Mouse (Mus musculus): ENCODE data around the gene Pitpnm2. TPM values are rescaled to one million over a fixed set of nuclear protein-coding genes. Genes with fewer than 3 reads are reported as not detected.
"Not testable (repeated sequence)": the region's sequence is repeated elsewhere in the genome, so short reads cannot be mapped to it uniquely, and the experiment has no call there.

Gene Pitpnm2
- 100 to 1,000 TPM; 275 to 292 TPM for total RNA-seq (2021)

DNA sequence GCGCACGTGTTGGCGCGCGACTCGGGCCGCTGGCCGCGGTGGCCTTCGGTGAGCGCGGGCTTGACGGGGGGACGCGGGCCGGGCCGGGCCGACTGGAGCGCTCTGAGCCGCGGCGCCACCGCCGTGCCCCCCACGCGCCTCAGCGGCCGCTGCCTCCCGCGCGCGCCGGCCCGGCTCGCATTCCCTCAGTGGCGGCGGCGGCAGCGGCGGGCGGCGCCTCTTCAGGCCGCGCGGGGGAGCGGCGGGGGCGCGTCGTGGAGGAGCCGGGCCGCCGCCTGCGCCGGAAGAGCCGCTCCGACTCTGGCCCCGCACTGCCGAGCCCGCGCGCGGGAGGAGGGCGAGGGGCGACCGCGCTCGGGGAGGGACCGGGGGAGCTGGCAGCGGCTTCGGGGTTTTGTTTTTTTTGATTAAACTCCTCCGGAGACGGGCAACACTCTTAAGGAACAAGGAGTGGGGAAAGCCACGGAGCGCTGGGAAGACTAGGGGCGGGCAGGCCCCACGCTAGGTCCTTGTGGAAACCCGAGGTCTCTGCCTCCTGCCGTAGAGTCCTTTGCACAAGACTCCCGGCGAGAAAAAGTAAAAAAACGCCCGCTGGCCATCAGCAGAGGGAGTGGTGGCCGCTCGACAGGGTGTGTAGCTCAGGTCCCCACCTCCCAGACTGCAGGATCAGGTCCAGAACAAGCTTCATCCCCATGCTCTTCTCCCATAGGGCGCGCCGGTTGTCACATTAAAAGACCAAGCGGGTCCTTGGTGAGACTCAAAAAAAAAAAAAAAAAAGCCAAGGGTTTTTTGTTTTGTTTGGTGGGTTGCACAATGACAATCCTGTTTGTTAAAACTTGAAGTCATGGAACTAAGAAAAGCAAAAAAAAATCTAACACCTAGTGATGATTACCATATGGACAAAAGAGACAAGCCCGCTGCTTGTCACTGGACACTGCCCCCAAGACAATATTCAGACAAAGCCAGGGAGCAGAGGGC, at the start of gene Pitpnm2:
Pitpnm2 (minus strand) TSS at position 147 of the 978 bp plus-strand sequence.
- DNase-seq (ENCODE audit: low spot score in 2 of 2) = peak in 1 of 2 experiments; percentile 52
- intact Hi-C loops (cut with DNase I) = loop anchor here (2.0 to 5.0 kb wide), 2 partner anchors 37 to 63 kb away; no protein-coding TSS in a partner anchor

DNA sequence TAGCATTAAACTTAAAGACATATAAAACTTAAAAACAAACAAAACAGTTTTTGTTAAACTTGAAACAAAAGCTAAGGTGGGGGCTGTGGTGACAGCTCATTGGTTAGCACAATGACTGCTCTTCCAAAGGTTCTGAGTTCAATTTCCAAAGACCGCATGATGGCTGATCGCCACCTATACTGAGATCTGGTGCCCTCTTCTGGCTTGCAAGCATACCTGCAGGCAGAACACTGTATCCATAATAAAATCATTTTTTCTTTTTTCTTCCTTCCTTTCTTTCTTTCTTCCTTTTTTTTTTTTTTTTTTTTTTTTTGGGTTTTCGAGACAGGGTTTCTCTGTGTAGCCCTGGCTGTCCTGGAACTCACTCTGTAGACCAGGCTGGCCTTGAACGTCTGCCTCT, 49.7 kb upstream of the Pitpnm2 start:
- DNase-seq (ENCODE audit: low spot score in 2 of 2); intact Hi-C loops (cut with DNase I): not testable (repeated sequence)

DNA sequence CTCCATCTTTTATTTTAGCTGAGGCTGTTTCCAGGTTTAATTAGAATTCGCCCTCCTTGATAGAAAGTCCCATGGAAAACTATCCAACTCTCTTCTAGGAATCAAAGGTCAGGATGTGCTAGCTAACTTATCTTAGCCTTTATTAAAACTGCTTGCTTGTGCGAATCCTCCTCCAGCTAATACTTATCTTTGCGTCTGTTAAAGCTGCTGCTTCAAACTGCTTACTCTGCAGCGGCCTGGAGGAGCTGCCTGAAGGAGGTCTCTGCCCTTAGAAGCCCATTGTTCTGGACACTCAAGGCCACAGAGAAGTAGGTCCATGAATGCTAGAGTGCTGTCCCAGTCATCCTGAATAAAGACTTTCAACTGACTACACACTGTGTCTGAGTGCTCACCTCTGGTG, 46.9 kb upstream of the Pitpnm2 start:
- intact Hi-C loops (cut with DNase I) = no loop called here
- DNase-seq (ENCODE audit: low spot score in 2 of 2) = no peak

DNA sequence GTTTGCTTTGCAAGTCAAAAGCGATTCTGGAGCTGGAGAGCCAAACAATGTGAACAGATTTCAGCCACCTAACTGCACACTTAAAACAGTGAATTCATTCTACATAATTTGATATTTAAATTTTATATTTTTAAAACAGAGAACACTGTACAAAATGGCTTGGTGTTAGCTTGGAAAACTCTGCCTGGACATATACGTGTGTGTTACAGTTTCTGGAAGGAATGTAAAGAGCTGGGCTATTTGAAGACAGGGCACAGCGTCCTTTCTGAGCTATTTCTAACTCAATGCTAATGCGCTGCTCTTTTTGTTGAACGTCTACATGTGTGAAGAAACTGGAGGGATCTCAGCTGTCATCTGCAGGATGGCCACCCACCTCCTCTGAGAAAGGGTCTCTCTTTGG, 44.4 kb upstream of the Pitpnm2 start:
- DNase-seq (ENCODE audit: low spot score in 2 of 2) = peak in 1 of 2 experiments; percentile 67
- intact Hi-C loops (cut with DNase I) = loop anchor here (1.0 kb wide), 1 partner anchor 73 kb away; no protein-coding TSS in a partner anchor

DNA sequence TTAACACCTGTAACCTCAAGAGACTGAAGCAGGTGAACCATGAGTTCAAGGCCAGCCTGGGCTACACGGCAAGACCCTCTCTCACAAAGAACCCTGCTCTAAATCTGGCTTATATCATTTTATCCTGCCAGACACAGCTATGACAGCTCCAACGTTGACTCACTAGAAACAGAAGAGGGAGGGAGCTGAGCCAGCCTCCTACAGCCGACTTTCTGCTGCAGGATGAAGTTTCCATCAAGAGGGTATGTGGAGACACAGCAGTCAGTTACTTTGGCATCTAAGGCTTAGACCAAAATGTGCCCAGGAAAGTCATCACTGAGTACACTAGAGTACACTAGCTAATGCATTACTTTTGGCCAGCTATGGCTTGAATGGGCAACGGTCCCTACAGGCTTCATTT, 40.7 kb upstream of the Pitpnm2 start:
- DNase-seq (ENCODE audit: low spot score in 2 of 2) = peak in 1 of 2 experiments; percentile 83
- intact Hi-C loops (cut with DNase I) = no loop called here

DNA sequence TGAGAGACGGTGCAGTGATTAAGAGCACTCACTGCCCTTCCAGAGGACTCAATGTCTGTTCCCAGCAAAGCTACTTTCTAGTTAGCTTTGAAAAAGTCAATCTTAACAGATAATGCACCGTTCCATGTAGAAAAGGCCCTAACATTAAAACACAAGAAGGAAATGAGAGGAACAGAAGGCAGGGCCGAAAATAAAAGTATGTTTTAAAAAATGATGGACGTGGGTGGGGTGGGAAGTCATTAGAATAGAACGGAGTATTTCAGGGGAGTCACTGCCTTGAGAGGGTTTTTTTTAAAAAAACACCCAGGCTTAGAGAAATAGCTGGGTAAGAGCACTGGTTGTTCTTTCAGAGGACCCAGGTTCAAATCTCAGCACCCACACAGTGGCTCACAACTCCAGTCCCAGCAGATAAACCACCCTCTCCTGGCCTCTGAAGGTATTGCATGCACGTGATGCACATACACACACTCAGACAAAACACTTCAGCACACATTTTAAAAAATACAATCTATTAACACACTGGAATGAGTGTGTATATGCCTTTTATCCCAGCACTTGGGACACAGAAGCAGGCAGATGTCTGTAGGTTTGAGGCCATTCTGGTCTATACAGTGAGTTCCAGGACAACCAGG, 38.2 kb upstream of the Pitpnm2 start:
- intact Hi-C loops (cut with DNase I) = loop anchor here (5.0 kb wide), 2 partner anchors 35 to 125 kb away; no protein-coding TSS in a partner anchor
- peak in 1 of 2 experiments; percentile 90 for DNase-seq (ENCODE audit: low spot score in 2 of 2)

DNA sequence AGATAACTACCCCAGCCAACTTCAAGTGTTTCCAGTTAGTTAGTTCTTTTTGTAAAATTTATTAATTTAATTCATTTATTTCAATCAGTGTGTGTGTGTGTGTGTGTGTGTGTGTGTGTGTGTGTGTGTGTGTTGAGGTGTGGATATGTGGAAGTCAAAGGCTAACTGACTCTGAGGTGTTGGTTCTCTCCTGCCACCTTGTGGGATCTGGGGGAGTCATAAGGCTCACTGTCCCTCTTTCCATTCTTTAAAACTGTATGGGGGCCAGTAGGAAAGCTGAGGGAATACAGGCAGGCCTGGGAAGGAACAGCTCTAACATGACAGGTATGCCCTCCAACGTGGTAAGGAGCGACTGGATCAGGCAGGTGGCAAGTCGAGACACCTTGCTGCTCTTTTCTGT, 34.8 kb upstream of the Pitpnm2 start:
- intact Hi-C loops (cut with DNase I) = no loop called here
- DNase-seq (ENCODE audit: low spot score in 2 of 2) = no peak

DNA sequence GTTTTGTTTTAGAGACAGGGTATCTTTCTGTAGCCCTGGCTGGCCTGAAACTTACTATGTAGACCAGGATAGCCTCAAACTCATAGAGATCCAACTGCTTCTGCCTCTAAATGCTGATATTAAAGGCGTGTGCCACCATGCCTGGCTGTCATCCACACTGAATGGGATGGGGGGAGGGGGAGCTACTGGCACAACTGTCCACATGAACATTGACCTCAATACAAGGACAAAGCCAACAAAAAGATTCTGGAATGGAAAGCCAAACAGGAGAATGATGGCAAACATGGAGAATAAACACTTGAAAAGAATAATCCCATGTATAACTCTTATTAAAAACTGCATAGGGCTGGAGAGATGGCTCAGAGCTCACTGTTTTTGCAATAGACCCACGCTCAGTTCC, 33.3 kb upstream of the Pitpnm2 start:
- intact Hi-C loops (cut with DNase I) = no loop called here

DNA sequence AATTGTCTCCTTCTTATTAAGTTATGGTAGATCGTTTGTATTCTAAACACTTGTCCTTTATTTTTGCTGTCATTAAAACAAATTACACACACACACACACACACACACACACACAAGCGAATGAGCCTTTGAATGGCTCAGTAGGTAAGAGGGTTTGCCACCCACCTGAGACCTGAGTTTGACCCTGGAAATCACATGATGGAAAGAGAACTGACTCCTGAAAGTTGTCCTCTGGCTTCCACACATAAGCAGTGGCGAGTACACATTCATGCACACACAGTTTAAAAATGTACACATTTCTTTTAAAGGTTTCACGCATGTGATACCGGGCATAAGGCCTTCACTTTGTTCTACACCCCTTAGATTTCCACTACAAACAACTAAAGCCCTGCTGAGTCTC, 20.7 kb upstream of the Pitpnm2 start:
- DNase-seq (ENCODE audit: low spot score in 2 of 2) = no peak

More for the DNA sequence above, 33.3 kb upstream of the Pitpnm2 start:
- DNase-seq (ENCODE audit: low spot score in 2 of 2) = no peak

DNA sequence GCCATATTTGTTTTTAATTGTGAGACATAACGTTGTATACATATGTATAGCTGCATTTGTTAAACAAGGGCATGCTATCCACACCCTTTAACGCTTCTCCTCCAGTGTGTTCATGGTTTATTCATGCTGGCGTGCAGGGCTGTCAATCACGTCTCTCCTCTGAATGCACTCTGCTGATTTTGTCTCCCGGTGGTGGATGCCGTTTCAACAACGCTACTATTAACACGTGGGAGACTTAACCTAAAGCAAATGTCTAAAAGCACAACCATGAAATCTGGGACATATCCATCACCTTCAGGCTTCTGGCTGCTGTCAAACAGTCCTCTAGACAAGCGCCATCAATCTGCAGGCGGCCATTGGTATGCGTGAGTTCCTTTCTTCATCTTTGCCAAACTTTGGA, 20.1 kb upstream of the Pitpnm2 start:
- DNase-seq (ENCODE audit: low spot score in 2 of 2) = peak in 1 of 2 experiments; percentile 11
- intact Hi-C loops (cut with DNase I) = no loop called here

More for the DNA sequence above, 20.7 kb upstream of the Pitpnm2 start:
- intact Hi-C loops (cut with DNase I) = no loop called here

DNA sequence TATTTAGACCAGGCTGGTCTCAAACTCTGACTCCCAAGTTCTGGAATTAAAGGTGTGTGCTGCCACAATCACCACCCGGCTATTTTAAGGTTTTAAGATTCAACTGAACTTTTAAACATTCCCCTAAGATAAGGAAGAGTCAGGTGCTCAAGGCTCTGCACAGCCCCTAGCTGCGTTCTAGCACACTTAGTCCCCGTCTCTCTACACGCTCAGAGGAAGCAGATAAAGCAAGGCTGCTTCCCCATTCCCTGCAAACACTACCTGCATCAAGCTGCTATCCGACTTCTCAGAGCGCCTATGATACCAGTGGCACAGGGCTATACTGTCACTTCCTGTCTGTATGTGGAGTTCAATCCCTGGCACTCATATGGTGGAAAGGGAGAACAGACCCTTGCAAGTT, 18.1 kb upstream of the Pitpnm2 start:
- no peak for DNase-seq (ENCODE audit: low spot score in 2 of 2)
- intact Hi-C loops (cut with DNase I) = no loop called here

DNA sequence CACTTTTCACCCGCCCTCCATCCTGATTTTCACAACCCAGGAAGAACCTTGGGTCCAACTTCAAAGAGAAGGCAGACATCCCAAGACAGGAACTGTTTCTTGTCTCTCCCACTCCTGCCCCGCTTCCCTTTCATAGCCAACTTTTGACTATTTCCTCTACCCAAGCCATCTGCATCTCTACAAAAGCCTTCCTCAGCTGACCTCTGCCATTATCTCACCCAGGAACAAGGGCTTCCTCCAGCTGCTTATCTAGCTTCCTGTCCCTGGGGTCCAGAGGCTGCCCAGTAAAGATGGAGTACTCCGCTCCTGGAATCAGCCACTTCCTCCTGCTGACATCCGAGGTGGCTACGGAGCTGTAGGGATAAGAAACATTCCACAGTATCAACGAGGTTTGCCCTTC, 17.3 kb upstream of the Pitpnm2 start:
- intact Hi-C loops (cut with DNase I) = no loop called here
- no peak for DNase-seq (ENCODE audit: low spot score in 2 of 2)

DNA sequence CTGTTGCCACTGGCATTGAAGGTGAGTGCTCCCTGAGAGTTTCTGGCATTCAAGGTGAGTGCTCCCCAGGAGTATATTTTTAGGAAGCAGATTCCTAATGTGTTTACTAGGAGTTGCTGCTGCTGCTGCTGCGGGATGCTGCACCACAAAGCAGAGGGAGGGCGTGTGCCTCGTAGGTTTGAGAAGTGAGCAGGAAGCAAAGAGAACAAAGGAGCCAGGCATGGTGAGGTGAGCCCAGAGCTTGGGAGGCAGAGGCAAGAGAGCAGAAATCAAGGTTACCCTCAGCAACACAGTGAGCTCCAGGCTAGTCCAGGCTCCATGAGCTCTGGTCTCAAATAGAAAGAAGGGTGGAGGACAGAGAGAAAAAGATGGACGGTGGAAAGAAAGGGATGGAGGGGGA, 13.7 kb upstream of the Pitpnm2 start:
- intact Hi-C loops (cut with DNase I) = no loop called here

DNA sequence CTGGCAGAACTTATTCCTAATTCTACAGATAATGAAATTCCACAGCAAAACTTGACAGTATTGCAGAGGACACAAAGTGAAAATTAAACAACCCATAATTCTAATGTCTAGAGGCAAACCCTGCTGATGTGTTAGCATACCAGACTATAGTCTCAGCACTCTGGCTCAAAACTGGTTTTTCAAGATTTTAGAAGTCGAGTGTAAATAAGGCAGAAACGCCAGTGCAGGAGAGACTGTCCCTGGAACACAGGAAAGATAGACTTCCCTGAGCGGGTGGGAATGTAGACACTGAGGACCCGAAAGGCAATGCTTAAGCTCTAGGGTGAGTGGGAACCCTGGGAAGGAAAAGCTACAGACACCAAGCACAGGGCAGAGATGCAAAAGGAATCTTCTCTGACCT, 12.5 kb upstream of the Pitpnm2 start:
- intact Hi-C loops (cut with DNase I) = no loop called here

More for the DNA sequence above, 13.7 kb upstream of the Pitpnm2 start:
- no peak for DNase-seq (ENCODE audit: low spot score in 2 of 2)

DNA sequence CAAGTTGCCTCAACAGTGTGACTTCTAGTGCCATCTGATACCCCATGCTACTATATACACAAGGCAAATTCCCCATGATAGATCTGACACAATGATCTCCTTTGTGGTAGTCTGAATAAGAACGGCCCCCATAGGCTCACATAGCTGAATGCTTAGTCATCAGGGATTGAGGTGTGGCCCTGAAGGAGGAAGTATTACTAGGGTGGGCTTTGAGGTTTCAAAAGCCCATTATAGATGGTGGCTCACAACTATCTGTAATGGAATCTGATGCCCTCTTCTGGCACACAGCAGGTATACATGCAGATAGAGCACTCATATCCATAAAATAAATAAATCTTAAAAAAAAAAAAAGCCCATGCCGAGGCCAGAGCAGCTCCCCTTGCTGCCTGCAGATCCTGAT, 9.6 kb upstream of the Pitpnm2 start:
- no peak for DNase-seq (ENCODE audit: low spot score in 2 of 2)
- intact Hi-C loops (cut with DNase I) = loop anchor here (5.0 kb wide), 1 partner anchor 97 kb away; no protein-coding TSS in a partner anchor

More for the DNA sequence above, 12.5 kb upstream of the Pitpnm2 start:
- no peak for DNase-seq (ENCODE audit: low spot score in 2 of 2)

DNA sequence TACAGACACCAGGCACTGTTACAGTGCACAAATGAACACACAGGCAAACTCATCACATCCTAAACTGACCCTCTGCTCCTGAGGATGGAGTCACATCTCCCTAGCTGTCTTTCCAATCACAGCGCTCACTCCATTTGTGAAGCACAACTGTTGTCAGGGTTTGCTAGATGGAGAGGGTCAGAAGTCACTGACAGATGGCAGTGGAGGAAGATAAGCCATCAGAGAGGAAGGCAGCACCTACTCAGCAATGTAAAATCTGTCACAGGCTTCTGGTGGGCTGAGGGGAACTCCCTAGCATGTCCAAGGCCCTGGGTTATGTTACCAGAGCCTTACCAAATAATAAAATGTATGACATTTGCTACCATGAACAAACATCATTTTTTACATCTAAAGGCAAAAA, 8.5 kb upstream of the Pitpnm2 start:
- no peak for DNase-seq (ENCODE audit: low spot score in 2 of 2)
- intact Hi-C loops (cut with DNase I) = loop anchor here (5.0 kb wide), 1 partner anchor 96 kb away; no protein-coding TSS in a partner anchor

DNA sequence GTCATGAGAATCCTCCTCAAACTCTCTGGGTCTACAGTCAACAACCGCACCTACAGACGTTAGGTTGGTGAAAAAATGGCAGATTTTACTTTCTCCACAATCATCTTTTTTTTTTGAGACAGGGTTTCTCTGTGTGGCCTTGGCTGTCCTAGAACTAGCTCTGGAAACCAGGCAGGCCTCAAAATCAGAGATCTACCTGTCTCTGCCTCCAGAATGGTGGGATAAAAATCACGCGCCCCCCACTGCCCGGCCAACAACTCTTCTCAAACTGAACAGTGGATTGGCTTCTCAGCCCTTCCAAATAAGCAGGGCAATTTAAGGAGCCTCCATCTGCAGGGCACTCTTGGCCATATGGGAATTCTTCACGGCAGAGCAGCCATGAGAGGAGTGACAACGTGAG, 5.6 kb upstream of the Pitpnm2 start:
- no peak for DNase-seq (ENCODE audit: low spot score in 2 of 2)

DNA sequence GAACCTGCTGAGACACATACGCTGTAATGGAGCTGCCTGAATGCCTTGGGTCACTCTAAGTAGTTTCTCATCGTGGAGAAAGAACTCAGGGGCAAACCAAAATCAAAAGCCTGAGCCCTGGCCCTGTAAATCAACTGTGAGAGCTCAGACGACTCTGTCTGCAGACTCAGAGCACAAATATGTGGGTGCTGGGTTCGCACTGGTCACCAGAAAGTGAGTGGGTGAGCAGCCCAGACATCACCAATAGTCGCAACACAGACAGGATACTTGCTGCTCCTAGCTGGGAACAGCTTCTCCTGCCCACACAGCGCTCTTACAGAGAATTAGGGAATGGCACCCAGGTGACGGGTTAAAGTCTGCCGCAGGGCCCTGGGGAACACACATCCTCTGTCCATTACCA, 4.0 kb upstream of the Pitpnm2 start:
- no peak for DNase-seq (ENCODE audit: low spot score in 2 of 2)
- intact Hi-C loops (cut with DNase I) = loop anchor here (2.0 to 5.0 kb wide), 2 partner anchors 34 to 35 kb away; no protein-coding TSS in a partner anchor

More for the DNA sequence above, 5.6 kb upstream of the Pitpnm2 start:
- intact Hi-C loops (cut with DNase I) = loop anchor here (5.0 kb wide), 1 partner anchor 93 kb away; no protein-coding TSS in a partner anchor

DNA sequence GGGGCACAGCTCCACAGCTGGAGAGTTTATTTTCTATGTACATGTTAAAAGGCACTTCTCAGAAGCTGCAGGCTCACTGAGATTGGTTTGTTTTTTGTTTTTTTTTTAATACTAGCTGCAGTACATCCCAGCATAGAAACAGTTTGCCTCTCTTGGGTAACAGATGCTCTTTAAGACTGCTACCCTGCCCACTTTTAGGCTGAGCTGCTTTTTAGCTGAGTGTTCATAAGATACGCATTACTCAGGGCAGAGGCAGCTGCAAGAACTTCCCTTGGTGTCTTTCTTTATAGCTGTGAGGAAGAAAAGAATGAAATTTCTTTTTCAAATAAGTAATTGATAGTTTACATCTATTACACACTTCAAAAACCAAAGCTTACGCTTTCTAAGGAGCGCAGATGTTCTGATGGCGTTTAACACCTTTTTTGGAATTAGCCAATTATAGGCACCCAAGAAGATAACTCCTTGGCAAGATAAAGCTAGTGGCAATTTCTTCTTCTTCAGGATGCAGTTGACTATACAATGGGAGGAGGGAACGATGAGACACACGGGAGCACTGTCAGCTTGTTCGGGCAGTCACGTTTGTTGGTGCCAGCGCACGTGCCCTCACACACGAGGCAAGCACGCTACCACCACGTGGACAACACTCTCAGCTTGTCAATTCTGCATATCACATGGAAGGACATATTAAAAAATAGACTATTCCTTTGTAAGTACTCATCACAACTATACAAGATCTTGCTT, 3.2 kb upstream of the Pitpnm2 start:
- peak in 1 of 2 experiments; percentile 68 for DNase-seq (ENCODE audit: low spot score in 2 of 2)
- intact Hi-C loops (cut with DNase I) = loop anchor here (2.0 to 5.0 kb wide), 2 partner anchors 34 to 35 kb away; no protein-coding TSS in a partner anchor
